Mouse (Mus musculus): Measurements from ENCODE around the gene Nsmce1.

GRCm38 (mm10) chr7:125434666-125435290 lies 56.6 kb downstream of the Nsmce1 start:
- TF ChIP-seq CTCF (IDR thresholded peaks at IDR 0.05 in 2 of 3, conservative IDR thresholded peaks at IDR 0.05 in 1 of 3; ENCODE audit: control insufficient read depth in 1 of 3, insufficient read depth in 1 of 3, low read depth in 2 of 3, low read length in 3 of 3, poor library complexity in 1 of 3, severe bottlenecking in 1 of 3) (no peak), MYC (IDR thresholded peaks at IDR 0.05; ENCODE audit: low read depth, low read length) (no peak), EP300 (IDR thresholded peaks at IDR 0.05; ENCODE audit: low read depth in 1 of 2, low read length in 2 of 2) (no peak)
